Mouse (Mus musculus) G1E-ER4 (cell line): ENCODE results near the gene Iars2. TPM values are rescaled to one million over a fixed set of nuclear protein-coding genes. Genes with fewer than 3 reads are reported as not detected.

Experiments used
- GATA1 ChIP-seq: IDR thresholded peaks from one replicate; pipeline ENCODE4 v1.8.0; 2012; ENCODE audit warnings: low read length, inconsistent platforms
- polyA plus RNA-seq: library from polyadenylated mRNA; stranded (reverse); fragments of >175 nt; gene quantifications from 2 replicates; pipeline ENCODE4 v1.2.3, GENCODE M21; 2012

Gene Iars2
- polyA plus RNA-seq, 1 experiment: 14.0 TPM

DNA sequence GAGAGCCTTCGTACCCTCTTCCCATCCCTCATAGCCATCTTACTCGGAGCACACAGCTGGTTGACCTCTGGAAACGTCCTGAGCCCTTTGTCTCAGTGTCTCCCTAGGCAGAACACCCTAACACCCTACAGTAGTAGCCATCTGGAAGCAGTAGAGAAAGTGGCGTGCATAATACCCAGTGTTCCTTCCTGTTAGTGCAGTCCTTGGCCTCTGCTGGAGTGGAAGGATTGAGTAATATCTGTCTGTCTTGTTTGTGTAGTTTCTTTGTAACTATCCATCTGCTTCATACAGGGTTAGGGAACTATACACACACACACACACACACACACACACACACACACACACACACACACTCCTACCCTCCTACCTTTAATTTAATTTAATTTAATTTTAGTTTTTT is 60.5 kb downstream of the Iars2 start:
- TF ChIP-seq GATA1: no peak

DNA sequence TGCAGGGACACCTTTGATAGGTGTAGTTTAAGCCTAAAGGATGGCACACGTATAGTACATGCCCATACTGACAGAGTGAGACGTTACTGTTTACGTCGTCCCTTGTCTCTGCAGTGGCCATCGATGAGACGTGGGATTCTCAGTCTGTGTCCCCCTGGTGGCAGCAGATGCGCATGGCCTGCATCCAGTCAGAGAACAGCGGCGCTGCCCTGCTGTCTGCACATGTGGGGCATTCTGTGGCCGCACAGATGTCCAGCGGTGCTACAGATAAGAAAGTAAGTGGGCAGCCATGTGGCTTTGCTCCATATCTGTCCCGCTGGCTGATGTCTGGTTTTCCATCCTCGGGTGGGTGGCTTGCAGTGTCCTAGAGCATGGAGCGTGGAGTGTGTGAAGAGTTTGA is 66.6 kb downstream of the Iars2 start:
- TF ChIP-seq GATA1: no peak

DNA sequence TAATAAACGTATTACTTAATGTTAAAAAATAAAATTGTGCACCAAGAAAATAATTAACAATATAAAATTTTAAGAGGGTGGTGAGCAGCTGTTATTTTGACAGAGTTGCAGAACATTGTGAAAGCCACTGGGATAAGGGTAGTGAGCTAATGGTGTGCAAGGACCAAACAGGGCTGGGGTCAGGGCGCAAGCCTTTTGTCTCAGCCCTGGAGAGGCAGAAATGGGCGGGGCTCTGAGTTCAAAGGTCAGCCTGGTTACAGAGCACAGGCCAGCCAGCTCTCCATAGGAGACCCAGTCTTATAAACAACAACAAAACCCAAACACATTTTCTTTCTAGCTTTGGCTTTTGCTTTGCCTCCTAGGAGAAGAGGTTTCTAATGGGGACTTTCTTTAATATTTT is 72.4 kb downstream of the Iars2 start:
- no peak for TF ChIP-seq GATA1

GRCm38 (mm10) chr1:185255336-185255735 is 73.9 kb downstream of the Iars2 start:
- no peak for TF ChIP-seq GATA1

GRCm38 (mm10) chr1:185253140-185253892 is 75.9 kb downstream of the Iars2 start:
- TF ChIP-seq GATA1: no peak

GRCm38 (mm10) chr1:185252351-185252750 is 76.8 kb downstream of the Iars2 start:
- no peak for TF ChIP-seq GATA1

GRCm38 (mm10) chr1:185248728-185249127 is 80.5 kb downstream of the Iars2 start:
- TF ChIP-seq GATA1: no peak

DNA sequence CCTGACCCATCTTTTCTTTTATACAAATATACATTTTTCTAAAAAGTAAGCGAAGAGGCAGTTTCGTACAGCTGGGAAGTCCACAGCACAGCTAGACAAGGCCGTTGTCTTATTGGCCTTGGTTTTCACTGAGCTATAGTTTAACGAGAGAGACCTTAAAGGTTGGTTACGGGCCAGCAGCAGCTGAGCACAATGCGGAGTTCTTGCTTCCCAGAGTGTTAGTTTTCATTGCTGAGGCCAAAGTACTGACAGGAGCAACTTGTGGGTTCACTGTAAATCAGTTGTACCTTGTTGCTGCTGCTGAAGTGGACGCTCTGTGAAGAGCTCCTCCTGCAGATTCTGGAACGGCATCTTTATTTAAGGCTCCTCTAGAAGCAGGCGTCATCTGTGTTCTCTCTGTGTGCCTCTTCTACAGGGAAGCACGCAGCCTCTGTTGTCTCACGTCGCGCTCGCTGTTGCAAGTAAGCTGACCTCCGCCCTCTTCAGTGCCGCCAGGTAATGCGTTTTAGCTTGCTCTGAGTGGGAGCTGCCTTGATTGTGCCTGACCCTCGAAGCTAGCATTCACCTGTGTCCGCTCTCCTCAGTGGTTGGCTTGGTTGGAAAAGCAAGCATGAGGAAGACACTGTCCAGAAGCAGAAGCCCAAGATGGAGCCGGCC is 81.6 kb downstream of the Iars2 start:
- TF ChIP-seq GATA1: no peak

- no peak for TF ChIP-seq GATA1
Measured at GRCm38 (mm10) chr1:185245456-185245855, 83.7 kb downstream of the Iars2 start.

DNA sequence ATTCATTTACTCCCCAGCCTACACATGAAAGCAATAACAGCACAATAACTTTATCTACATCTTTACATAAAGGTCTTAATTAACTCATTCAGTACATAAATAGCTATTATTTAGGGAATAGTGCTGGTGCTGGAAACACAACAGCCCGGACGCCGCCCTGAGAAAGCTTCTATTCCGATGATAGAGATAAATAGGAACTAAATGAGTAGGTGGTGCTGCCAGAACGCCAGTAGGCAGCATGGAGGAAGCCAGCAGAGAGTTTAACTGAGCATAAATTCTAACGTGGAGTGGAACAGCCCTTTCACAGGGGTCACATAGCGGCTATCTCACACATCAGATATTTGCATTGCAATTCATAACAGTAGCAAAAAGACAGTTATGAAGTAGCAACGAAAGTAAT is 86.2 kb downstream of the Iars2 start:
- TF ChIP-seq GATA1: no peak

DNA sequence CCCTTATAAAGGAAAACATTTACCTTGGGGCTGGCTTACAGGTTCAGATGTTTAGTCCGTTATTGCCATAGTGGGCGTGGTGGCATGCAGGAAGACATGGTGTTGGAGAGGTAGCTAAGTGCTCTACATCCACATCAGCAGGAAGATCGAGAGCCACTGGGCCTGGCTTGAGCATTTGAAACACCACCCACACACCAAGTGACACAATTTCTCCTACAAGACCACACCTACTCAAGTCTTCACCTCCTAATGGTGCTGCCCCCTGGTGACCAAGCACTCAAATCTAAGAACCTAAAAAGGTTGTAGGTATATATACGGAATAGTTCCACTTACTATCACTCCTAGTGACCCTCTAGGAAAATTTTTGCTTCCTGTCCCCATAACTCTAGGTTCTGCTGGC is 92.7 kb downstream of the Iars2 start:
- no peak for TF ChIP-seq GATA1

DNA sequence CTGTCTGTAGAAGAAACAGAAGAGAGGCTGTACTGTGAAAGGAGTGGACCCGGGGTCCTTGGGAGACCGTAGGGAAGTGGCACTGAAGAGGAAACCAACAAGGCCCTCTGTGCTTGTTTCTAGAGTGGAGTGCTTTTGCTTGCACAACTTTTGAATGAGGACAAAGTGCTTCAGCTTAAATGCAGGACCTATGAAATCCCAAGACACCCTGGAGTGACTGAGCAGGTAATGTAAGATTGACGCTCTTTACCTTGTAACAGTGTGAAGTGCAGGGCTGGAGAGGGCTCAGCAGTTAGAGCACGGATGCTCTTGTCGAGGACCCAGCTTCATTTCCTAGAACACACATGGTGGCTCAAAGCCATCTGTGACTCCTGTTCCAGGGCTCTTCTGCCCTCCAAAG is 93.4 kb downstream of the Iars2 start:
- TF ChIP-seq GATA1: no peak

Other genes starting within 250 kb of the Iars2 start
- gene Rab3gap2, start 125.3 kb downstream of the Iars2 start, polyA plus RNA-seq: 7.2 and 9.1 TPM in 2 replicates
- 4.0 and 8.7 TPM in 2 replicates for gene Bpnt1, start 2.8 kb upstream of the Iars2 start, polyA plus RNA-seq
- 10.7 and 12.2 TPM in 2 replicates for gene Eprs, start 33.6 kb upstream of the Iars2 start, polyA plus RNA-seq
- gene Slc30a10, start 125.5 kb upstream of the Iars2 start, polyA plus RNA-seq: 8.9 and 11.2 TPM in 2 replicates